Mouse (Mus musculus) urinary bladder, postnatal 4 days (tissue): ENCODE measurements around the gene Gm11549.

Experiments
- DNase-seq, 2 experiments: peaks; one replicate each; pipeline ENCODE4 v3.0.0; 2021 to 2022; ENCODE audit warnings: low spot score in 2 of 2

Gm11549 gene

GRCm38 (mm10) chr3:36480486-36480885 lies 41.1 kb downstream of the Gm11549 start:
- no peak for DNase-seq

- DNase-seq: no peak
Observed at GRCm38 (mm10) chr3:36478776-36479175, 42.8 kb downstream of the Gm11549 start.

- DNase-seq: peak in 1 of 2 experiments; percentile 18
Observed at GRCm38 (mm10) chr3:36476261-36477155, 45.1 kb downstream of the Gm11549 start.

- peak; percentile 98 to 99 for DNase-seq
Observed at GRCm38 (mm10) chr3:36475532-36476087, 46.0 kb downstream of the Gm11549 start, which contains the start of the genes Anxa5 and 1810062G17Rik. Gene Anxa5, minus strand, starts transcription at chr3:36475894. Gene 1810062G17Rik, plus strand, starts transcription at chr3:36475937.

- DNase-seq: peak in 1 of 2 experiments; percentile 33
Observed at GRCm38 (mm10) chr3:36474938-36475483, 46.6 kb downstream of the Gm11549 start.

- DNase-seq: no peak
Observed at GRCm38 (mm10) chr3:36474421-36474820, 47.2 kb downstream of the Gm11549 start.

GRCm38 (mm10) chr3:36473222-36473621 lies 48.4 kb downstream of the Gm11549 start:
- no peak for DNase-seq

- DNase-seq: no peak
Observed at GRCm38 (mm10) chr3:36471856-36472255, 49.8 kb downstream of the Gm11549 start.

- no peak for DNase-seq
Observed at GRCm38 (mm10) chr3:36468871-36469270, 52.7 kb downstream of the Gm11549 start.

GRCm38 (mm10) chr3:36467632-36468031 lies 54.0 kb downstream of the Gm11549 start:
- peak in 1 of 2 experiments; percentile 17 for DNase-seq

GRCm38 (mm10) chr3:36465538-36465937 lies 56.1 kb downstream of the Gm11549 start:
- DNase-seq: no peak
